Mouse (Mus musculus) myocyte (in vitro differentiated cells): ENCODE measurements around the gene Glis3. TPM values are rescaled to one million over a fixed set of nuclear protein-coding genes. Genes with fewer than 3 reads are reported as not detected.
A peak's percentile ranks its signal among the peaks of the same experiment; 100 is the strongest.

Experiments used
- H3K27me3 ChIP-seq: one replicate; pipeline ENCODE4 v1.6.1; 2011; ENCODE audit not compliant: control insufficient read depth, insufficient read depth, insufficient read length
- H3K36me3 ChIP-seq: one replicate; pipeline ENCODE4 v1.6.1; 2011; ENCODE audit not compliant: control insufficient read depth, insufficient read depth
- H3K4me2 ChIP-seq: one replicate; pipeline ENCODE4 v1.6.1; 2011; ENCODE audit warnings: low read depth, control low read depth
- H3K4me3 ChIP-seq: one replicate; pipeline ENCODE4 v1.5.1; 2011; ENCODE audit warnings: mild to moderate bottlenecking, control low read depth, moderate library complexity
- H3K79me2 ChIP-seq: one replicate; pipeline ENCODE4 v1.6.1; 2011; ENCODE audit not compliant: control insufficient read depth, insufficient read depth
- H3ac ChIP-seq: one replicate; pipeline ENCODE4 v1.6.1; 2011; ENCODE audit not compliant: control insufficient read depth, insufficient read length
- CEBPB ChIP-seq: IDR thresholded peaks from 2 replicates; pipeline ENCODE4 v1.6.1; 2011; ENCODE audit warnings: mild to moderate bottlenecking, moderate library complexity; ENCODE audit not compliant: poor library complexity, insufficient read depth, severe bottlenecking
- E2F4 ChIP-seq: IDR thresholded peaks from one replicate; pipeline ENCODE4 v1.6.1; 2011; ENCODE audit warnings: mild to moderate bottlenecking, control low read depth, moderate library complexity; ENCODE audit not compliant: insufficient read depth
- MAX ChIP-seq: IDR thresholded peaks from one replicate; pipeline ENCODE4 v1.6.1; 2011; ENCODE audit warnings: low read depth, mild to moderate bottlenecking, control low read depth
- MYOD1 ChIP-seq, 3 experiments: IDR thresholded peaks; one replicate each; pipeline ENCODE4 v1.6.1; 2011; ENCODE audit warnings: control low read depth in 2 of 3, low read depth in 2 of 3, mild to moderate bottlenecking in 2 of 3, moderate library complexity in 1 of 3; ENCODE audit not compliant: insufficient read length in 2 of 3, control insufficient read depth in 1 of 3
- MYOG ChIP-seq, 3 experiments: IDR thresholded peaks; one replicate each; pipeline ENCODE4 v1.6.1; 2011; ENCODE audit warnings: control low read depth in 2 of 3, low read depth in 2 of 3, mild to moderate bottlenecking in 2 of 3; ENCODE audit not compliant: insufficient read length in 2 of 3, control insufficient read depth in 1 of 3, insufficient read depth in 1 of 3
- POLR2A ChIP-seq: IDR thresholded peaks from one replicate; pipeline ENCODE4 v1.6.1; 2011; ENCODE audit warnings: low read depth, mild to moderate bottlenecking, control low read depth, moderate library complexity; ENCODE audit not compliant: insufficient read length
- POLR2AphosphoS2 ChIP-seq: IDR thresholded peaks from one replicate; pipeline ENCODE4 v1.6.1; 2011; ENCODE audit warnings: low read depth, control low read depth; ENCODE audit not compliant: insufficient read length
- REST ChIP-seq: IDR thresholded peaks from one replicate; pipeline ENCODE4 v1.6.1; 2011; ENCODE audit warnings: mild to moderate bottlenecking, control low read depth, moderate library complexity; ENCODE audit not compliant: insufficient read depth, insufficient read length
- SRF ChIP-seq: IDR thresholded peaks from one replicate; pipeline ENCODE4 v1.6.1; 2011; ENCODE audit warnings: low read depth; ENCODE audit not compliant: control insufficient read depth, insufficient read length
- TCF12 ChIP-seq: IDR thresholded peaks from one replicate; pipeline ENCODE4 v1.6.1; 2011; ENCODE audit warnings: mild to moderate bottlenecking, control low read depth; ENCODE audit not compliant: poor library complexity, insufficient read depth, severe bottlenecking
- TCF3 ChIP-seq: IDR thresholded peaks from one replicate; pipeline ENCODE4 v1.6.1; 2011; ENCODE audit warnings: low read depth, control low read depth; ENCODE audit not compliant: insufficient read length
- USF1 ChIP-seq: IDR thresholded peaks from one replicate; pipeline ENCODE4 v1.6.1; 2011; ENCODE audit warnings: low read depth, mild to moderate bottlenecking, control low read depth, moderate library complexity
- polyA plus RNA-seq: library from polyadenylated mRNA; unstranded; fragments of >200 nt; fragmentation: generic; extraction: Trizol; gene quantifications from one replicate; pipeline ENCODE4 v1.2.1, GENCODE M21; 2012; ENCODE audit warnings: missing spikeins

Glis3 gene
- polyA plus RNA-seq: 0.79 TPM

- no peaks in the 10 kb centered on the region for H3K27me3 ChIP-seq
- no peak for TF ChIP-seq SRF
- TF ChIP-seq MYOD1 (IDR thresholded peaks at IDR 0.05; ENCODE audit: control insufficient read depth in 1 of 3, insufficient read length in 2 of 3, low read depth in 2 of 3): peak in 2 of 3 experiments; percentile 16 to 48
- no peak for TF ChIP-seq TCF3
- TF ChIP-seq POLR2A: peak; percentile 62
- H3K4me3 ChIP-seq: peak within 1 kb of the TSS; percentile 57
- no peaks in the 10 kb centered on the region for H3K36me3 ChIP-seq
- peak within 1 kb of the TSS; percentile 99 for H3K4me2 ChIP-seq
- H3ac ChIP-seq: peak within 1 kb of the TSS; percentile 39
- H3K79me2 ChIP-seq: no peaks in the 10 kb centered on the region
These were observed at the start of gene Glis3 for GRCm38 (mm10) chr19:28679776-28680391. Glis3 (minus strand) TSS chr19:28680077.

GRCm38 (mm10) chr19:28726161-28726880 lies 46.4 kb upstream of the Glis3 start:
- no peak overlapping the region for H3K4me2 ChIP-seq
- no peaks in the 10 kb centered on the region for H3K79me2 ChIP-seq
- H3K4me3 ChIP-seq: no peak overlapping the region
- H3K27me3 ChIP-seq: no peaks in the 10 kb centered on the region
- TF ChIP-seq MYOD1 (IDR thresholded peaks at IDR 0.05; ENCODE audit: control insufficient read depth in 1 of 3, insufficient read length in 2 of 3, low read depth in 2 of 3) (no peak), REST (no peak), POLR2AphosphoS2 (no peak), MYOG (IDR thresholded peaks at IDR 0.05; ENCODE audit: control insufficient read depth in 1 of 3, insufficient read depth in 1 of 3, insufficient read length in 2 of 3, low read depth in 2 of 3) (no peak), USF1 (no peak), E2F4 (no peak), POLR2A (no peak), MAX (no peak), TCF12 (no peak)
- no peak overlapping the region for H3ac ChIP-seq
- no peaks in the 10 kb centered on the region for H3K36me3 ChIP-seq

GRCm38 (mm10) chr19:28724641-28725040 lies 44.8 kb upstream of the Glis3 start:
- no peaks in the 10 kb centered on the region for H3K36me3 ChIP-seq
- H3K27me3 ChIP-seq: no peaks in the 10 kb centered on the region
- no peaks in the 10 kb centered on the region for H3K79me2 ChIP-seq
- no peak overlapping the region for H3K4me3 ChIP-seq
- TF ChIP-seq SRF: no peak
- H3ac ChIP-seq: no peak overlapping the region
- no peak overlapping the region for H3K4me2 ChIP-seq

GRCm38 (mm10) chr19:28722626-28723025 lies 42.7 kb upstream of the Glis3 start:
- no peak overlapping the region for H3K4me2 ChIP-seq
- no peaks in the 10 kb centered on the region for H3K36me3 ChIP-seq
- no peak overlapping the region for H3ac ChIP-seq
- H3K27me3 ChIP-seq: no peaks in the 10 kb centered on the region
- no peak for TF ChIP-seq REST
- TF ChIP-seq TCF3: no peak
- TF ChIP-seq MYOG (IDR thresholded peaks at IDR 0.05; ENCODE audit: control insufficient read depth in 1 of 3, insufficient read depth in 1 of 3, insufficient read length in 2 of 3, low read depth in 2 of 3): no peak
- no peak for TF ChIP-seq POLR2AphosphoS2
- TF ChIP-seq TCF12: no peak
- no peaks in the 10 kb centered on the region for H3K79me2 ChIP-seq
- no peak overlapping the region for H3K4me3 ChIP-seq

GRCm38 (mm10) chr19:28721834-28722233 lies 42.0 kb upstream of the Glis3 start:
- H3ac ChIP-seq: no peak overlapping the region
- no peaks in the 10 kb centered on the region for H3K27me3 ChIP-seq
- no peak for TF ChIP-seq USF1
- TF ChIP-seq TCF3: no peak
- TF ChIP-seq MAX: no peak
- TF ChIP-seq TCF12: no peak
- TF ChIP-seq MYOG (IDR thresholded peaks at IDR 0.05; ENCODE audit: control insufficient read depth in 1 of 3, insufficient read depth in 1 of 3, insufficient read length in 2 of 3, low read depth in 2 of 3): no peak
- TF ChIP-seq REST: no peak
- no peak for TF ChIP-seq E2F4
- no peak for TF ChIP-seq CEBPB
- no peak for TF ChIP-seq SRF
- TF ChIP-seq POLR2A: no peak
- TF ChIP-seq MYOD1 (IDR thresholded peaks at IDR 0.05; ENCODE audit: control insufficient read depth in 1 of 3, insufficient read length in 2 of 3, low read depth in 2 of 3): no peak
- no peak overlapping the region for H3K4me3 ChIP-seq
- no peaks in the 10 kb centered on the region for H3K36me3 ChIP-seq
- H3K4me2 ChIP-seq: no peak overlapping the region
- H3K79me2 ChIP-seq: no peaks in the 10 kb centered on the region
